Mouse (Mus musculus): ENCODE measurements around the gene Trpm3.

- TF ChIP-seq FLI1 (IDR thresholded peaks at IDR 0.05; ENCODE audit: low read length) (no peak), GATA1 (IDR thresholded peaks at IDR 0.05; ENCODE audit: borderline replicate concordance, low read length) (no peak)
Measured at GRCm38 (mm10) chr19:22754071-22754470, 615.2 kb downstream of the Trpm3 start.
